Mouse (Mus musculus) MEL (cell line): ENCODE results near the gene Pfkfb4. TPM values are rescaled to one million over a fixed set of nuclear protein-coding genes. Genes with fewer than 3 reads are reported as not detected.

ENCODE experiments used
- DNase-seq: peaks from one replicate; pipeline ENCODE4 v3.0.0; 2011; ENCODE audit warnings: low read depth, low spot score
- H3K27ac ChIP-seq: 2 replicates; pipeline ENCODE4 v1.5.1; 2012; ENCODE audit warnings: low read depth, mild to moderate bottlenecking, control low read depth, low read length, moderate library complexity; ENCODE audit not compliant: control insufficient read depth
- H3K27me3 ChIP-seq, 2 experiments: fragments of 150-350 bp in 1 of 2; sonication (generic) in 1 of 2; 2 replicates each; pipeline ENCODE4 v1.6.1; 2012; ENCODE audit warnings: low read length in 2 of 2, mild to moderate bottlenecking in 2 of 2, improper control_type of control experiment in 1 of 2, moderate library complexity in 1 of 2; ENCODE audit not compliant: insufficient read depth in 2 of 2, control insufficient read depth in 1 of 2
- H3K36me3 ChIP-seq, 2 experiments: 2 replicates each; pipeline ENCODE4 v1.6.1; 2012 to 2014; ENCODE audit warnings: low read length in 2 of 2, improper control_type of control experiment in 1 of 2, inconsistent platforms in 1 of 2, mild to moderate bottlenecking in 1 of 2; ENCODE audit not compliant: insufficient read depth in 2 of 2, control insufficient read depth in 1 of 2
- H3K4me1 ChIP-seq, 2 experiments: fragments of 150-350 bp in 1 of 2; sonication (generic) in 1 of 2; 2 replicates each; pipeline ENCODE4 v1.6.1; 2012; ENCODE audit warnings: low read length in 2 of 2, improper control_type of control experiment in 1 of 2, mild to moderate bottlenecking in 1 of 2; ENCODE audit not compliant: insufficient read depth in 2 of 2, control insufficient read depth in 1 of 2
- H3K4me3 ChIP-seq, 2 experiments: fragments of 150-350 bp in 1 of 2; sonication (generic) in 1 of 2; 2 replicates each; pipeline ENCODE4 v1.5.1; 2012; ENCODE audit warnings: low read depth in 2 of 2, low read length in 2 of 2, mild to moderate bottlenecking in 2 of 2, moderate library complexity in 2 of 2, control low read depth in 1 of 2, improper control_type of control experiment in 1 of 2; ENCODE audit not compliant: control insufficient read depth in 1 of 2, insufficient read depth in 1 of 2
- H3K79me2 ChIP-seq: 2 replicates; pipeline ENCODE4 v1.6.1; 2012; ENCODE audit warnings: mild to moderate bottlenecking, low read length, moderate library complexity; ENCODE audit not compliant: control insufficient read depth, poor library complexity, insufficient read depth
- H3K9ac ChIP-seq: 2 replicates; pipeline ENCODE4 v1.6.1; 2012; ENCODE audit warnings: low read depth, mild to moderate bottlenecking, control low read depth, low read length, moderate library complexity; ENCODE audit not compliant: control insufficient read depth, poor library complexity, severe bottlenecking
- H3K9me3 ChIP-seq: fragments of 150-350 bp; sonication (generic); replicated peaks from 2 replicates; pipeline ENCODE4 v1.6.1; 2012; ENCODE audit warnings: mild to moderate bottlenecking, low read length, improper control_type of control experiment, moderate library complexity; ENCODE audit not compliant: insufficient read depth
- BHLHE40 ChIP-seq: IDR thresholded peaks from 2 replicates; pipeline ENCODE4 v1.6.1; 2012; ENCODE audit warnings: low read depth, mild to moderate bottlenecking, inconsistent platforms, low read length, improper control_type of control experiment, borderline replicate concordance
- CHD1 ChIP-seq: IDR thresholded peaks from 2 replicates; pipeline ENCODE4 v1.6.1; 2012; ENCODE audit warnings: low read depth, mild to moderate bottlenecking, inconsistent platforms, low read length, improper control_type of control experiment
- CHD2 ChIP-seq: IDR thresholded peaks from 2 replicates; pipeline ENCODE4 v1.6.1; 2011; ENCODE audit warnings: low read length, improper control_type of control experiment
- E2F4 ChIP-seq: IDR thresholded peaks from 2 replicates; pipeline ENCODE4 v1.6.1; 2011; ENCODE audit warnings: low read depth, low read length, improper control_type of control experiment, borderline replicate concordance
- ELF1 ChIP-seq: IDR thresholded peaks from 2 replicates; pipeline ENCODE4 v1.6.1; 2014; ENCODE audit warnings: low read depth, mild to moderate bottlenecking, inconsistent platforms, low read length, improper control_type of control experiment, moderate library complexity
- EP300 ChIP-seq, 2 experiments: IDR thresholded peaks; 2 replicates each; pipeline ENCODE4 v1.6.1; 2011; ENCODE audit warnings: improper control_type of control experiment in 2 of 2, low read length in 2 of 2, low read depth in 1 of 2, mild to moderate bottlenecking in 1 of 2
- GABPA ChIP-seq: IDR thresholded peaks from 2 replicates; pipeline ENCODE4 v1.6.1; 2012; ENCODE audit warnings: low read depth, mild to moderate bottlenecking, inconsistent platforms, low read length, improper control_type of control experiment, moderate library complexity
- GATA1 ChIP-seq: IDR thresholded peaks from 2 replicates; pipeline ENCODE4 v1.6.1; 2011; ENCODE audit warnings: low read depth, low read length, improper control_type of control experiment
- HCFC1 ChIP-seq: IDR thresholded peaks from 2 replicates; pipeline ENCODE4 v1.6.1; 2012; ENCODE audit warnings: low read depth, mild to moderate bottlenecking, inconsistent platforms, low read length, improper control_type of control experiment, moderate library complexity
- KAT2A ChIP-seq: conservative IDR thresholded peaks from 2 replicates; pipeline ENCODE4 v1.6.1; 2012; ENCODE audit warnings: low read depth, low read length, improper control_type of control experiment, inconsistent platforms
- MAX ChIP-seq: IDR thresholded peaks from 2 replicates; pipeline ENCODE4 v1.6.1; 2011; ENCODE audit warnings: low read length, improper control_type of control experiment
- MAZ ChIP-seq: IDR thresholded peaks from 2 replicates; pipeline ENCODE4 v1.6.1; 2012; ENCODE audit warnings: low read depth, mild to moderate bottlenecking, inconsistent platforms, low read length, improper control_type of control experiment
- MEF2A ChIP-seq: IDR thresholded peaks from 2 replicates; pipeline ENCODE4 v1.6.1; 2014; ENCODE audit warnings: low read depth, mild to moderate bottlenecking, inconsistent platforms, low read length, improper control_type of control experiment; ENCODE audit not compliant: poor library complexity, insufficient replicate concordance, severe bottlenecking; ENCODE audit errors: extremely low read depth
- MXI1 ChIP-seq: IDR thresholded peaks from 2 replicates; pipeline ENCODE4 v1.6.1; 2011; ENCODE audit warnings: mild to moderate bottlenecking, low read depth, low read length, improper control_type of control experiment
- MYB ChIP-seq: IDR thresholded peaks from 2 replicates; pipeline ENCODE4 v1.6.1; 2011; ENCODE audit warnings: mild to moderate bottlenecking, low read depth, low read length, improper control_type of control experiment
- NELFE ChIP-seq: IDR thresholded peaks from 2 replicates; pipeline ENCODE4 v1.6.1; 2011; ENCODE audit warnings: low read depth, low read length, improper control_type of control experiment
- POLR2AphosphoS5 ChIP-seq: IDR thresholded peaks from 2 replicates; pipeline ENCODE4 v1.6.1; 2012; ENCODE audit warnings: low read depth, borderline replicate concordance, mild to moderate bottlenecking, inconsistent platforms, low read length, moderate library complexity, mixed read lengths
- RCOR1 ChIP-seq: IDR thresholded peaks from 2 replicates; pipeline ENCODE4 v1.6.1; 2012; ENCODE audit warnings: low read depth, mild to moderate bottlenecking, inconsistent platforms, low read length, improper control_type of control experiment
- UBTF ChIP-seq: IDR thresholded peaks from 2 replicates; pipeline ENCODE4 v1.6.1; 2012; ENCODE audit warnings: low read depth, mild to moderate bottlenecking, inconsistent platforms, low read length, improper control_type of control experiment, moderate library complexity, borderline replicate concordance; ENCODE audit not compliant: insufficient read depth
- USF1 ChIP-seq: IDR thresholded peaks from 2 replicates; pipeline ENCODE4 v1.6.1; 2014; ENCODE audit warnings: low read depth, mild to moderate bottlenecking, inconsistent platforms, low read length, improper control_type of control experiment, moderate library complexity
- USF2 ChIP-seq, 2 experiments: IDR thresholded peaks; 2 replicates each; pipeline ENCODE4 v1.6.1; 2011 to 2012; ENCODE audit warnings: improper control_type of control experiment in 2 of 2, low read length in 2 of 2, borderline replicate concordance in 1 of 2, inconsistent platforms in 1 of 2, low read depth in 1 of 2, mild to moderate bottlenecking in 1 of 2; ENCODE audit not compliant: insufficient read depth in 1 of 2
- ZC3H11A ChIP-seq: IDR thresholded peaks from 2 replicates; pipeline ENCODE4 v1.6.1; 2012; ENCODE audit warnings: low read depth, mild to moderate bottlenecking, inconsistent platforms, low read length, improper control_type of control experiment
- polyA plus RNA-seq, 2 experiments: library from polyadenylated mRNA; stranded (reverse) in 1 of 2; unstranded in 1 of 2; fragments of >175 nt in 1 of 2; fragments of >200 nt in 1 of 2; gene quantifications; 2 replicates each; pipeline versions ENCODE4 v1.2.1 to v1.2.4; 2012; ENCODE audit warnings: low replicate concordance in 2 of 2, low read depth in 1 of 2; ENCODE audit not compliant: insufficient read length in 2 of 2, insufficient read depth in 1 of 2, missing spikeins in 1 of 2
- total RNA-seq: library from RNA; depleted of rRNA; stranded (reverse); fragments of 300-350 nt; gene quantifications from 2 replicates; pipeline ENCODE4 v1.2.3, GENCODE M21; 2012

The Pfkfb4 gene
- total and polyA plus RNA-seq, 3 experiments, result 3.2 to 6.4 TPM; not detected in 1

GRCm38 (mm10) chr9:109039681-109040080 is 48.1 kb downstream of the Pfkfb4 start:
- H3K4me1 ChIP-seq, result peaks cover 0 to 4% of the 10 kb centered on the region in 2 experiments; a peak in 1 of 4 replicates
- H3K27me3 ChIP-seq, result no peaks in the 10 kb centered on the region
- H3K9ac ChIP-seq, result no peak overlapping the region
- no peak overlapping the region for H3K27ac ChIP-seq
- DNase-seq, result no peak
- H3K79me2 ChIP-seq, result peaks cover 2% of the 10 kb centered on the region; the same call in 1 of the 2 replicates
- H3K36me3 ChIP-seq, result peaks cover 0 to 2% of the 10 kb centered on the region in 2 experiments; a peak in 2 of 4 replicates
- H3K4me3 ChIP-seq, result no peak overlapping the region
- H3K9me3 ChIP-seq, result no peaks in the 10 kb centered on the region
- no peak for TF ChIP-seq HCFC1
- TF ChIP-seq KAT2A, result no peak
- TF ChIP-seq NELFE, result no peak
- no peak for TF ChIP-seq GATA1
- no peak for TF ChIP-seq POLR2AphosphoS5
- TF ChIP-seq MAZ, result no peak
- TF ChIP-seq MAX, result no peak
- TF ChIP-seq UBTF, result no peak
- TF ChIP-seq GABPA, result no peak
- TF ChIP-seq USF2 (IDR thresholded peaks at IDR 0.05; ENCODE audit: borderline replicate concordance in 1 of 2, insufficient read depth in 1 of 2, low read depth in 1 of 2, low read length in 2 of 2), result no peak
- no peak for TF ChIP-seq MYB
- TF ChIP-seq RCOR1, result no peak
- no peak for TF ChIP-seq EP300 (IDR thresholded peaks at IDR 0.05; ENCODE audit: low read depth in 1 of 2, low read length in 2 of 2)
- no peak for TF ChIP-seq ZC3H11A
- TF ChIP-seq CHD2, result no peak
- TF ChIP-seq MXI1, result no peak
- no peak for TF ChIP-seq MEF2A
- TF ChIP-seq E2F4, result no peak
- TF ChIP-seq CHD1, result no peak

- Histone ChIP-seq H3K9me3 (no peaks in the 10 kb centered on the region), H3K9ac (no peak overlapping the region), H3K4me3 (no peak overlapping the region), H3K27me3 (no peaks in the 10 kb centered on the region), H3K79me2 (peaks cover 2% of the 10 kb centered on the region; the same call in 1 of the 2 replicates), H3K36me3 (peaks cover 0 to 2% of the 10 kb centered on the region in 2 experiments; a peak in 2 of 4 replicates), H3K27ac (no peak overlapping the region), H3K4me1 (peaks cover 0 to 4% of the 10 kb centered on the region in 2 experiments; a peak in 1 of 4 replicates)
- TF ChIP-seq MAZ (no peak), ELF1 (no peak), GATA1 (no peak), HCFC1 (no peak), EP300 (IDR thresholded peaks at IDR 0.05; ENCODE audit: low read depth in 1 of 2, low read length in 2 of 2) (no peak), USF1 (no peak), BHLHE40 (no peak)
- no peak for DNase-seq
Measured at GRCm38 (mm10) chr9:109040216-109040615, 48.6 kb downstream of the Pfkfb4 start.
